Mouse (Mus musculus) cortical plate, adult 2 months (tissue): ENCODE measurements around the gene Pnpla2. TPM values are rescaled to one million over a fixed set of nuclear protein-coding genes. Genes with fewer than 3 reads are reported as not detected.
A peak's percentile ranks its signal among the peaks of the same experiment; 100 is the strongest.

Experiments used
- H3K27ac ChIP-seq: fragments of 200-500 bp; 2 replicates; pipeline ENCODE4 v1.5.1; 2012; ENCODE audit warnings: low read length, control low read depth, inconsistent platforms; ENCODE audit not compliant: insufficient read depth
- H3K4me1 ChIP-seq: fragments of 200-500 bp; 2 replicates; pipeline ENCODE4 v1.6.1; 2011; ENCODE audit warnings: low read length; ENCODE audit not compliant: control insufficient read depth, insufficient read depth
- H3K4me3 ChIP-seq: fragments of 200-500 bp; 2 replicates; pipeline ENCODE4 v1.5.1; 2011; ENCODE audit warnings: mild to moderate bottlenecking, low read length, control low read depth; ENCODE audit not compliant: insufficient read depth
- CTCF ChIP-seq: fragments of 200-500 bp; IDR thresholded peaks from 2 replicates; pipeline ENCODE4 v1.5.1; 2011; ENCODE audit warnings: mild to moderate bottlenecking, control low read depth, low read length; ENCODE audit not compliant: insufficient read depth; ENCODE audit errors: extremely low read depth
- POLR2A ChIP-seq: fragments of 200-500 bp; IDR thresholded peaks from 2 replicates; pipeline ENCODE4 v1.6.1; 2011; ENCODE audit warnings: mild to moderate bottlenecking, low read length, control low read depth; ENCODE audit not compliant: insufficient read depth; ENCODE audit errors: extremely low read depth
- polyA plus RNA-seq: library from polyadenylated mRNA; depleted of rRNA; stranded (reverse); fragments of >200 nt; gene quantifications from 2 replicates; pipeline ENCODE4 v1.2.3, GENCODE M21; 2012

The Pnpla2 gene
- polyA plus RNA-seq, 1 experiment = 32.2 TPM

DNA sequence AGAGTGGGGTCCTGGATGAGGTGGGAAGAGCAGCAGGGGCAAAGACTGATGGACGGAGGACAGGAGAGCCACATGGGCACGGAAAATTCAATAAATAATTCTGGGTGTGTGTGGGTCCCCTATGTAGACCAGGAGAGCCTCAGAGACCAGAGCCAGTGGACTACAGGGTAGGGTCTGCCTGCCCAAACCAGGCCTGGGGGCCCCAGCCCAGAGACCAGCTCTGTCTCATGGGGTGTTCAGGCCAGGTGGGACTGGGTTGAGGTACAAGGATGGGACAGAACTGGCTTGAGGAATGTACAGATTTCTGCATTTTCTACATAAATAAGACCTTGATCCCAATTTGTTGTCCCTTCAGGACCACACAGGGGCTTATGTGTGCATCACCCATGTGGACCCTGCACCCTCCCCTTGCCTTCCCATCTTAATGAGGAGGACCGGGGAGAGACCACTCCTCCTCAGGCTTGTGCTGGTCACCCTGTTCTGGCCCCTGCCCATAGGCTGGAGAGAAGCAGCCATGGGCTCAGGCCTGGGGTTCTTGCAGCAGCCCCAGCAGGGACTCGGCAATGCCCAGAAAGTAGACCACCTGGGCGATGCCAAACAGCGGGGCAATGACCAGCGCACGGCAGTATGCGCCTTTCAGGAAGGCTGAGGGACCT, 24.3 kb upstream of the Pnpla2 start:
- Histone ChIP-seq H3K27ac (no peak overlapping the region), H3K4me3 (no peak overlapping the region), H3K4me1 (peaks cover 4% of the 10 kb centered on the region; the same call in 1 of the 2 replicates)
- no peak for TF ChIP-seq POLR2A
- TF ChIP-seq CTCF = no peak

GRCm38 (mm10) chr7:141431434-141432185, 23.4 kb upstream of the Pnpla2 start:
- H3K4me1 ChIP-seq = peaks cover 6% of the 10 kb centered on the region
- TF ChIP-seq CTCF (no peak), POLR2A (no peak)
- no peak overlapping the region for H3K27ac ChIP-seq
- no peak overlapping the region for H3K4me3 ChIP-seq

GRCm38 (mm10) chr7:141432186-141432611, 22.8 kb upstream of the Pnpla2 start:
- Histone ChIP-seq H3K27ac (no peak overlapping the region), H3K4me3 (no peak overlapping the region), H3K4me1 (peaks cover 6% of the 10 kb centered on the region)
- TF ChIP-seq POLR2A (no peak), CTCF (no peak)

GRCm38 (mm10) chr7:141432741-141433516, 22.1 kb upstream of the Pnpla2 start:
- no peak overlapping the region for H3K27ac ChIP-seq
- no peak for TF ChIP-seq CTCF
- no peak for TF ChIP-seq POLR2A
- peak overlapping the region; percentile 48; the same call in 1 of the 2 replicates for H3K4me3 ChIP-seq
- H3K4me1 ChIP-seq = peaks cover 6% of the 10 kb centered on the region

DNA sequence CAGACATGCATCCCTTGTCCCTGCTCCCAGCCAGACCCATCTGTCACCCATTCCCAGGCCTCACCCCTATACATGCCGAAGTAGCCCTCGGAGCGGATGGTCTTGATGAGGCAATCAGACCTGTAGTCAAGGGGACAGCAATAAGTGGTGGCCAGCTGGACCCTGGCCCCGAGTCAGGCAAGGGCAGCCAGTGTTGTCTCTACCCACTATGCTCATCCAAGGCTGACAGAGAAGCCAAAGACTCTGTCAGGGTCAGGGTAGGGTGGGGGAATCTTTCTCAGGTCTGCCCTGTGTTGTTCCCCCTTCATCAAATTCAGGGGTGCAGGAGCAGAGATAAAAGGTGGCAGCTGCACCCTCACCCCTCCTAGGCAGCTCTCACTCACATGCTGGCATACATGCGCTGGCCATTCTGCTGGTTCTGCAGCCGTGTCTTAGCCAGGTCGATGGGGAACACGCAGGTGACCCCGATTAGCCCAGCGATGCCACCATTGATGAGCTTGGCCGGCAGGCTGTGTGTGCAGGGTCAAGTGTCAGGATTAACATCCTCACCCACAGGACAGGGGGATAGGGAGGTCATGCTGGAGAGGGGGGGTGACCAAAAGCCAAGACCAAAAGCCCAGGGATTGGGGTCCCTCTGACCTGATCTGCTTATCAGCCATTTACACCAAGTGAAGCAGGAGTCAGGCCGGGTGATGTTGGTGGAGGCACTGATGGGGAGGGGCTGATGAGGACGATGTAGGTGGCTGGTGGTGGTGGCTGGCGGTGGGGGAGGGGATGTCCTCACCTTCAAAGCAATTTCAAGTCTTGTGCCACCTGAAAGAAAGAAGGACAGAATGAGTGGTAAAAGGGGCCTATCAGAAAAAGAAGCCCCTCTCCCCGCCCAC, 21.2 kb upstream of the Pnpla2 start:
- H3K4me3 ChIP-seq = peak overlapping the region; percentile 48

GRCm38 (mm10) chr7:141434464-141434863, 20.5 kb upstream of the Pnpla2 start:
- Histone ChIP-seq H3K4me1 (peaks cover 6% of the 10 kb centered on the region), H3K27ac (0 out of 2 replicates have a peak overlapping the region, but pooled peaks have one; percentile 22), H3K4me3 (peak overlapping the region; percentile 48)
- no peak for TF ChIP-seq CTCF
- TF ChIP-seq POLR2A = peak; percentile 64; the same call in 1 of the 2 replicates

More for the DNA sequence above, 21.2 kb upstream of the Pnpla2 start:
- TF ChIP-seq CTCF (no peak), POLR2A (no peak)
- Histone ChIP-seq H3K4me1 (peaks cover 6% of the 10 kb centered on the region), H3K27ac (no peak overlapping the region)

DNA sequence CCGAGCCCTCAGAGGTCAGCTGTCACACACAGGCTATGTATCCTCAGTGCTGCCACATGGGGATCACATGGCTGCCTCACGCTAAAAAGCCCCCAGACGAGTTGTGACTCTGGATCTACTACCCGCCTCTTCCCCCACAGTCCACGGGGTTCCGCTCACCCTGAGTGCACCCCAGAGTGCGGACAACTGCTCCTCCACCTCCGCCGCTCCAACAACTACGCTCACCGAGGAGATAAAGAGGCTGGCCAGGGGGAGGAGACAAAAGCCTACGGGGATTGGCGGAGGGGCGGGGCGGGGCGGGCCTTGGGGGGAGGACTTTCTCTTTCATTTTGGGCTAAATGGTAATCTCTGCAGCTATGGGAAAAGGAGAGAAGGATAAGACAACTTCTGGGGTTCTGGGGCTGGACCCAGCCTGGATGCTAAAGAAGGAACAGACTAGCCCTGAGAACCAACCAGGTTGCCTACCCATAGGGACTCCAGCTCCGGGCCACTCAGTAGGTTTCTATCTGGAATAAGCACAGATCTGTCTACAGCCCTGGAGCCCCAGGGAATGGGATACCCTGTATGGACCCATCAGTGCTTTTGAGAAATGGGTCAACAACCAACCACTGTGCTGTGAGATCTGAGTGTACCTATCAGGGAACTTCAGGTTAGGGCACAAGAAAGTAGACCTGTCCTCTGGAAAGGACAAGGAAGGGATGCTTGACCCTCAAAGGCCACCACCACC, 19.7 kb upstream of the Pnpla2 start:
- peaks cover 6% of the 10 kb centered on the region for H3K4me1 ChIP-seq
- TF ChIP-seq CTCF (no peak), POLR2A (peak; percentile 83; the same call in 1 of the 2 replicates)
- peak overlapping the region; percentile 48 for H3K4me3 ChIP-seq
- peak overlapping the region; percentile 50; the same call in 1 of the 2 replicates for H3K27ac ChIP-seq

DNA sequence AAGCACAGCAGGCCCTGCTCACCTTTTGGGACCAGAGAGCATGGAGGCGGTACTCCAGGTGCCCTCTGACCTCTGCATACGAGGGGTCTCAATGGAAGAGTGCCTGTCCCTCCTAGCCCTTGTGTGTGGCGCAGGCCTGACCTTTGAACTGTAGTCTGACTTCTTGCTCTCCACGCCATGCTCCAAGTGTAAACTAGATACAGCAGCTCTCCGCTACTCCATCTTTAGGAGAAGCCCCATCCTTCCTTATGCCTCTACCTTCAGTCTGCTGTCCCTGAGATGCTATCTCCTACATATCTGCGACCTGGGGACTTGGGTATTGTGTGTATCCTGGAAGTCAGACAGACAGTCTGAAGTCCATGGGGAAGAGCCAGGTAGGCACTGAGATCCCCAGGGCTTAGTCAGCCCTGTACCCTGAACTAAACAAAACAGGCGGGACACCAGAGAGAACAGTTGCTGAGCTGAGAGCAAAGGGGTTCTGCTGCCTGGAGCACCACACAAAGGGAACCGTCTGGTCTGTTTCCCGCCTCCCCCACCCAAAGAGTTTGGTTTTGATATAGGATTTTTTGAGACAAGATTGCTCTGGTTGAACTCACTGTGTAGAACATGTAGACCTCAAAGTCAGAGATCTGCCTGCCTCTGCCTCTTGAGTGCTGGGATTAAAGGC, 19.0 kb upstream of the Pnpla2 start:
- Histone ChIP-seq H3K27ac (peak overlapping the region; percentile 50; the same call in 1 of the 2 replicates), H3K4me3 (peak overlapping the region; percentile 48; the same call in 1 of the 2 replicates), H3K4me1 (peaks cover 6% of the 10 kb centered on the region)
- TF ChIP-seq POLR2A (no peak), CTCF (no peak)
